Mouse (Mus musculus): Measurements from ENCODE around the gene Itgb5.
A peak's percentile ranks its signal among the peaks of the same experiment; 100 is the strongest.

Gene Itgb5

DNA sequence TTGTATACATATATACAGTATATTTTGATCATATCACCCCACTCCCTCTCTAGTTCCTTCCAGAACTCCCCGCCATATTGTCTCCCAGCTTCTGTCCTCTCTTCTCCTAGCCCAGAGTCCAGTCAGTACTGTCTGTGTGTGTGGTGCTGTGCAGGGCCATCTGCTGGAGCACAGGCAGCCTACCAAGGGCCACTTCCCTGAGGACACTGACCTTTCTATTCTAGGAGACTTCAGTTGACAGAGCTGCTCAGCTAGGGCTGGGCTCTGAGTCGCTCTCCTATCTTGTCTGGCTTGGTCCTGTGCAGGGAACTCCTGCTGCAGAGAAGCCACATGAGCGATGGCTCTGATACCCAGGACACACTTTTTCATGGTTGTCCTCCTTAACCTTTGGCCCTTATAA is 166.0 kb downstream of the Itgb5 start:
- no peak for DNase-seq

- DNase-seq = peak; percentile 71 to 84
Observed at GRCm38 (mm10) chr16:33996030-33996429, 166.6 kb downstream of the Itgb5 start.

GRCm38 (mm10) chr16:33998011-33998410 is 168.5 kb downstream of the Itgb5 start:
- no peak for DNase-seq
